ENCODE assay signal across 31 mouse cellular contexts in the genomic region with DNA sequence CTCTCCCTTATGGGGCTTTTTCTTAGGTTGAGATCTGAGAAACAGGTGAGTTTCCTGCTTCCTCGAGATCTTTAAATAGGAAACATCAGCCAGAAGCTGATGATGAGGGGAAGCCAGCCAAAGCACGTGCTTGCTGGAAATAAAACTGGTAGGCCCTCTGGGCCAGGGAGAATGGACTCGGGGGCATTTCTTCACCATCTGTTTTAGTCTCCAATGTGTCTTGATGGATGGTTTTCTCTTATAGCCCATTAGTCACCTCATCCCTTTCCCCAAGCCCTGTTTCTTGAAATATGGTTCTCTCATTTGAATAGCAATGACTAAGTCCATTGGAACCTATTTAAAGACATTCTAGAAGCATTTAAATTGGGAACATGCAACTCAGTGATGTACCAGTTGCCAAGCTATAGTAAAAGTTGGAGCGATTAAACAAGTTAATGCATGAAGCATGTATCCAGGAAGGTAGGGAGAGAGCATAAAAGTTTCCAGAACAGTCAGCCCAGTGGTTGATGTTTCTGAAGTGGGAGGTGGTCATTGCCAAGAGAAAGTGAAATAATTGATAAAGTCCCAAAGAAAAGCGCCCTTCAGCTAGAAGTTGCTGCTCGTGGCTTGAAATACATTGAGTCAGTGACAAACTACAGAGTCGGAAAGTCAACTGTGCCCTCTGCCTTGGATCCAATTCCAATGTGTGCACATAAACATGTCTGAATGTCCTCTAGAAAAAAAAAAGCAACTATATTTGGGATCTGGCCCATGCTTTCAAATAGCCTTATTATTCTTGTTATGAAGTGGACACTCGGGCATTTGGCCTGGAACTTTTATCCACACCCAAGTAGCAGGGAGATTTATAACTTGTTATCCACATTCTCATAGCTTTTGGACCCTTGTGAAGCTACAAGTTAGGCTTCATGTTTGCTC.
A peak's percentile ranks its signal among the peaks of the same experiment; 100 is the strongest.
DNase-seq lines count a peak whose midpoint lies in the region; ATAC-seq and TF ChIP-seq lines count a peak whose summit lies in the region.
"Had no signal": no experiment of that assay in that cellular context is flagged by ENCODE, and none has a peak within 500 bp of the region (broad histone marks: within the 10 kb centered on the region; RNA-seq: fewer than 3 reads in every experiment).

No protein-coding gene starts in this region.

- no peak overlapping the region for H3K9ac ChIP-seq in kidney, postnatal 0 days (ENCODE audit: low read depth, low read length)
- H3K9ac ChIP-seq in limb, embryonic 15.5 days = no peak overlapping the region
- H3K9ac ChIP-seq: embryonic facial prominence, embryonic 12.5 days; heart, embryonic 13.5 days; hindbrain, embryonic 14.5 days; liver, embryonic 14.5 days; midbrain, embryonic 15.5 days; neural tube, embryonic 15.5 days had no signal

- TF ChIP-seq CTCF in kidney, postnatal 0 days (IDR thresholded peaks at IDR 0.05; ENCODE audit: low read depth) = no peak

- no peaks in the 10 kb centered on the region for H3K4me1 ChIP-seq in kidney, postnatal 0 days (replicated peaks; ENCODE audit: insufficient read depth, low read length)
- peaks cover 8% of the 10 kb centered on the region; the same call in 1 of the 2 replicates for H3K4me1 ChIP-seq in limb, embryonic 15.5 days
- H3K4me1 ChIP-seq: heart, embryonic 13.5 days; midbrain, embryonic 10.5 days; midbrain, embryonic 15.5 days; neural tube, embryonic 15.5 days had no signal

- H3K9me3 ChIP-seq in kidney, postnatal 0 days (replicated peaks; ENCODE audit: low read length) = no peaks in the 10 kb centered on the region
- H3K9me3 ChIP-seq in limb, embryonic 15.5 days = no peaks in the 10 kb centered on the region
- H3K9me3 ChIP-seq: embryonic facial prominence, embryonic 12.5 days; G1E; heart, embryonic 13.5 days; midbrain, embryonic 10.5 days; midbrain, embryonic 15.5 days; neural tube, embryonic 15.5 days had no signal

- H3K36me3 ChIP-seq in kidney, postnatal 0 days (ENCODE audit: insufficient read depth, low read length) = no peaks in the 10 kb centered on the region
- H3K36me3 ChIP-seq in limb, embryonic 15.5 days = no peaks in the 10 kb centered on the region
- H3K36me3 ChIP-seq: embryonic facial prominence, embryonic 12.5 days; G1E; heart, embryonic 13.5 days; midbrain, embryonic 10.5 days; midbrain, embryonic 15.5 days; neural tube, embryonic 15.5 days had no signal

- H3K4me3 ChIP-seq in kidney, postnatal 0 days (replicated peaks; ENCODE audit: low read depth, low read length) = no peak overlapping the region
- no peak overlapping the region for H3K4me3 ChIP-seq in limb, embryonic 15.5 days
- H3K4me3 ChIP-seq: embryonic facial prominence, embryonic 12.5 days; erythroblast, embryonic 14.5 days; heart, adult 2 months; heart, embryonic 13.5 days; layer of hippocampus, adult 2 months; midbrain, embryonic 10.5 days; midbrain, embryonic 15.5 days; neural tube, embryonic 15.5 days had no signal

- no peak for ATAC-seq in kidney, postnatal 0 days (replicated peaks; ENCODE audit: low FRiP score, low read depth)
- peak; percentile 87 for ATAC-seq in limb, embryonic 15.5 days (ENCODE audit: insufficient number of reproducible peaks, low FRiP score, low TSS enrichment, low read depth)
- ATAC-seq: forebrain, embryonic 16.5 days; intestine, postnatal 0 days; midbrain, embryonic 15.5 days; Patski had no signal

- H3K27me3 ChIP-seq in kidney, postnatal 0 days (ENCODE audit: insufficient read depth, low read length) = no peaks in the 10 kb centered on the region
- no peaks in the 10 kb centered on the region for H3K27me3 ChIP-seq in limb, embryonic 15.5 days
- H3K27me3 ChIP-seq: embryonic facial prominence, embryonic 12.5 days; heart, embryonic 13.5 days; midbrain, embryonic 15.5 days; neural tube, embryonic 15.5 days; Patski had no signal

- no peak overlapping the region for H3K4me2 ChIP-seq in kidney, postnatal 0 days (ENCODE audit: low read length)
- no peak overlapping the region for H3K4me2 ChIP-seq in limb, embryonic 15.5 days
- H3K4me2 ChIP-seq: embryonic facial prominence, embryonic 12.5 days; heart, embryonic 13.5 days; hindbrain, embryonic 14.5 days; midbrain, embryonic 15.5 days; neural tube, embryonic 15.5 days had no signal

- 70% methylated on average over 8 of the region's 8 CpGs for WGBS in kidney, postnatal 0 days
- 42% methylated on average over 8 of the region's 8 CpGs for WGBS in limb, embryonic 15.5 days

- H3K27ac ChIP-seq in kidney, postnatal 0 days = no peak overlapping the region
- H3K27ac ChIP-seq in limb, embryonic 15.5 days = peak overlapping the region; percentile 67
- H3K27ac ChIP-seq: embryonic facial prominence, embryonic 12.5 days; heart, adult 2 months; heart, embryonic 13.5 days; hindbrain, embryonic 14.5 days; layer of hippocampus, adult 2 months; liver, embryonic 14.5 days; midbrain, embryonic 10.5 days; midbrain, embryonic 15.5 days; neural tube, embryonic 15.5 days had no signal

- peak; percentile 26 for DNase-seq in adrenal gland, postnatal 10 days
- DNase-seq in adrenal gland, adult 18-20 months (ENCODE audit: low spot score in 2 of 2) = no peak
- peak; percentile 28 for DNase-seq in kidney, postnatal 0 days (ENCODE audit: low spot score)
- no peak for DNase-seq in kidney, adult 11 months
- peak; percentile 75 for DNase-seq in adipocyte (ENCODE audit: low spot score)
- DNase-seq in cerebellum, postnatal 14 days = no peak
- DNase-seq: adrenal gland, postnatal 36 days; cerebellum, adult 8-10 months; cerebellum, postnatal 36 days; gastrocnemius, postnatal 36 days; heart, adult 2 months; heart, postnatal 10 days; layer of hippocampus, postnatal 36 days; lung, adult 2 months; lung, postnatal 14 days; right cerebral cortex, postnatal 25 days; thymus, postnatal 14 days had no signal

Comparison
In these comparisons a context has a peak if more than half of its experiments do, and no peak if none do; other contexts are left out.
1. DNase-seq: peak in adrenal gland, postnatal 10 days (single experiment), kidney, postnatal 0 days (single experiment) and adipocyte (single experiment); none in adrenal gland, adult 18-20 months (0 of 2), kidney, adult 11 months (single experiment) and cerebellum, postnatal 14 days (0 of 2).